Mouse (Mus musculus) urinary bladder, postnatal 10 days (tissue): ENCODE measurements around the gene Rasgef1a.
A peak's percentile ranks its signal among the peaks of the same experiment; 100 is the strongest.

ENCODE experiments used
- DNase-seq: peaks from one replicate; pipeline ENCODE4 v3.0.0; 2022; ENCODE audit warnings: low spot score

Gene Rasgef1a

GRCm38 (mm10) chr6:118027036-118027435, 15.8 kb downstream of the Rasgef1a start:
- no peak for DNase-seq

DNA sequence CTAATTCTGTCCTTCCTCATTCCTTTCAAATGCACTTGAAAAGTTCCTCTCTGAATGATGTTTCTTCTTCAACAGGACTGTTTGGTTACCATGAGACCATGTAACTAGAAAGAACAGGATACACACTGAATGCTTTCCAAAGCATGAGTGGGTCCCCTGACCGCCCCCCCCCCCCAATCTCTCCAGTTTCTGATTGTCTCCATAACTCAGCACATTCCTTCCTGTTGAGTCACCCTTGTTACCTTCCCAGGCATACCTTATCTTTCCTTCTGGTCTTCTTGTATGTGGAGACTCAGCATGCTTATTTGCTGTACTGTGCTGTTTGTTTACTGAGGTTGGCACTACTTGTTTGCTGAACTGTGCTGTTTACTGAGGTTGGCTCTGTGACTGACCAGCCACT, 20.2 kb downstream of the Rasgef1a start:
- DNase-seq, result no peak

DNA sequence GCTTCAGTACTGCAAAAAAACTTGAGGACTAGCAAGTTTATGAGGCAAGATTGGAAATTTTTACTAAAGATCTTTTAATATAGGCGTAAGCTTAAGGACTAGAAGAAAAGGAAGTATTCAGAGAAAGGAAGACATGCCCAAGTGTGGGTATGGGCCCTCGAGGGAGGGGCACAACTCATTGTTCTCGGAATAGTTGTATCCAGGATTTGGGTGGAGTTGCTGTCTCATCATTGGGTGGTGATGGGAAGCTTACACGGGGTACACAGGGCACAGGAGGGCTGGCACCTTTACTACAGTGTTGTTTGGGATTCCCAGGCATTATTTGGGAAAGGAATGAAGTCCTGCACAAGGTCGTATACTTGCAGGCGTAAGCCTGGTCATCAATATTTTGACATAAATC, 24.4 kb downstream of the Rasgef1a start:
- DNase-seq, result no peak

- no peak for DNase-seq
Measured at GRCm38 (mm10) chr6:118036118-118036805, 25.0 kb downstream of the Rasgef1a start.

GRCm38 (mm10) chr6:118036866-118037265, 25.6 kb downstream of the Rasgef1a start:
- no peak for DNase-seq

- DNase-seq, result no peak
Measured at GRCm38 (mm10) chr6:118045180-118045579, 33.9 kb downstream of the Rasgef1a start.

GRCm38 (mm10) chr6:118045892-118046291, 34.7 kb downstream of the Rasgef1a start:
- no peak for DNase-seq

DNA sequence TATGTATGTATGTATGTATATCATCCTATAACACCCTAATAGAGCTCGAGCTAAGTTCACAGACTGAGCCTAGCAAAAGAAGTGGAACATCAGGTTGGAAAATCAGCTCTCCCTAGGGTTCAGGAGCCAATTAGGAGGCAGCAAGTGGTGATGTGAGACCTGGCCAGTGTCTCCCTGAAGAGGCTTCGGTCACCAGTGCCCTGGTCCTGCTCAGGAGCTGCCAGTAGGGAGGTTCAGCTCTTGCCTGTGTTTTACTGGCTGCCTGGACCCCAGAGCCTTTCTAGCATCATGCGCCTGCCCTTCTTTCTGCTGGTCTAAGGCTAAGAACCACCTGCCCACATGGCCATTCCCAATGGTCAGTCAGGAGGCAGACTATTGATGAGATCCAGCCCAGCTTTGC, 35.3 kb downstream of the Rasgef1a start:
- DNase-seq, result no peak

DNA sequence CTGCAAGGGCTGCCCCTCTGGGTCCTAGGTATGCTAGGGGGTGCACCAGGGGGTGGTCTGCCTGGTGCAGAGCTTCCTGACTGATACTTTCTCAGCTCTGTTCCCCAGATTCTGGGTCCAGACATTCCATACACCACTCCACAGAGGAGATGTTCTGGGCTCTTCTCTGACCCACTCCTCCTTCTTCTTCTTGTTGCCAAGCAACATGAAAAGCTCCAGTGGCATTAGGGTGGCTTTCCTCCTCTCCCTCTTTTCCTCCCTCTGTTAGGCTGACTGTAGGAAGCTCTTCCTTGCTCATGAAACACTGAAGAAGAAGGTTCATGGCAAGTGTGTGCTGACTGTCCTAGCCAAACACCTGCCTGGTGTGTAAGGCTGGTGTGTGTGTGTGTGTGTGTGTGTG, 35.7 kb downstream of the Rasgef1a start:
- DNase-seq, result no peak

DNA sequence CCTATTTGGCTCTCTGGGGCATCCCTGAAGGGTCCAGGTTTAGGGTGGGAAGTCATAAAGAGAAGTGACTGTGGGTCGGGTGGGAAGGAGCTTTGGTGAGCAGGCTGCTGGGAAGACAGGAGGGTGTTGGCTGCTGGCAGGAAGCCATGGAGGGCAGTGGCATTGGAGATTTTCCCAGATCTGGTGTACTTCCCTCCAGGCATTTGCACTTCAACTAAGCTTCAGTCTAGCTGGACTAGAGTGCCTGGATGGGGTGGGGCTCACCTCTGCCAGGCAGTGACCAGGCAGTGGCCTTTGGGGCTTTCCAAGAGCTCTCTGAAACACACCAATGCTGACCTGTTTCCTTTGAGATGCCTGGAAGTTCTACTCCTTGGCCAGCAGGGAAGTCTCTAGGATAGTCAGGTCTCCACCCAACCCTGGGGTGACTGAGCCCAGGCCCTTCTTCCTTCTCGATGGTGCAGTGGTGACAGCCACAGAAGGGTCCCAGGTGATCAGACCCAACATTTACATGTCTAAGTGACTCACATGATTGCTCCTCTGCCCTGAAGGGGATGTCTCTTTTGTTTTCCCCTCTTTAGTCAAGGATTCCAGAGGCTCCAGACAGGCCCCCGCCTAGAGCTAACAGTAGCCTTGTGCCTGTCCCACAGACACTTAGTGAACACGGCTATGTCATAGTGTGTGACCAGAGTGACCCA, 36.7 kb downstream of the Rasgef1a start:
- no peak for DNase-seq

GRCm38 (mm10) chr6:118049776-118050175, 38.5 kb downstream of the Rasgef1a start:
- no peak for DNase-seq

DNA sequence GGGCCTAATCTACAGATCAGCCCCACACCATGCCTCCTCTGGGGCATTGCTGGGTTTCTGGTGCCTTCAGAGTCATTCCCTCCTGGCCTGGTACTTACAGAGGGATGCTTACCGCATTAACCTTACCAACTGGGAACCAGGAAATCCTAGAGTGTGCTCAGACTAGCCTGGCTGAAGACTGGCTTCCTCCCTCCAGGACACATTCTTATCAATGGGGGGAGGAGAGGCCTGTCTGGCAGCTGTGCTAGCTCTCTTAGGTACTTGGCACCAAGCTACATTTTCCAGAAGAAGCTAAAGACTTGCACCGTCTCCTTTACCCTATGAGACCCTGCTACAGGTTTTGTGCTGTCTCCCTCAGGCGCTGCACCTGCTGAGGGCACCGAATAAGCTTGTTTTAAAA, 40.2 kb downstream of the Rasgef1a start:
- DNase-seq, result no peak

DNA sequence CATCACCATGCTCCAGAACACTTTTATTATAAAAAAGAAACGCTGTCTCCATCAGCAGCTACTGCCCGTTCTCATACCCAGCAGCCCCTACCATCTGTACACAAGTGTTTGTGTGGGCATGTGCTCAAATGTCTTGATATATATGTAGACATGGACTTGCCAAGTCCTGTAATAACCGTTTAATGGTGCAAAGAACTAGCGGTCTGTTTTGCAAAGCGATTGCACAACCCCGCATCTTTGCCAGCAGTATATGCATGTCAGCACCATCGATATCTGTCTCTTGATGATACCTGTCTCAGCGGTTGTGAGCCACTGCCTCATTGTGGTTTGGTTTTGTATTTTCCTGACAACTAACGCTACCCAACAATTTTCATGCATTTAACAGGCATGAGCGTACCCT, 44.0 kb downstream of the Rasgef1a start:
- DNase-seq, result peak; percentile 1

DNA sequence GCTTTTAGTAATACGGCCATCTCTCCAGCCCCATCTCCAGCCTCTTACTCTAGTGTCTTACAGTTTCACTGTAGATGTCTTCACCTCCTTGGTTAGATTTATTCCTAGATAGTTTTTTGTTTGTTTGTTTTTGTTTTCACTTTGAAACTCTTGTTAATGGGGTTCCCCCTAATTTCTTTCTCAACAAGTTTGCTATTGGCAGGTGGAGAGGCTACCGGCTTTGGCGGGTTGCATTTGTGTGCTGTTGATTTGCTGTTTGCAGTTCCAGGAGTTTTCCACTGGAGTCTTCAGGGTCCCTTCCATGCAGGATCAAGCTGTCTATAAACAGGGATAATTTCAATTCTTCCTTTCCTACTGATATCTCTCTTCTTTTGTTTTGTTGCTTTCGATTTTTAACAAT, 50.0 kb downstream of the Rasgef1a start:
- DNase-seq, result no peak

GRCm38 (mm10) chr6:118063266-118063665, 52.0 kb downstream of the Rasgef1a start:
- no peak for DNase-seq

DNA sequence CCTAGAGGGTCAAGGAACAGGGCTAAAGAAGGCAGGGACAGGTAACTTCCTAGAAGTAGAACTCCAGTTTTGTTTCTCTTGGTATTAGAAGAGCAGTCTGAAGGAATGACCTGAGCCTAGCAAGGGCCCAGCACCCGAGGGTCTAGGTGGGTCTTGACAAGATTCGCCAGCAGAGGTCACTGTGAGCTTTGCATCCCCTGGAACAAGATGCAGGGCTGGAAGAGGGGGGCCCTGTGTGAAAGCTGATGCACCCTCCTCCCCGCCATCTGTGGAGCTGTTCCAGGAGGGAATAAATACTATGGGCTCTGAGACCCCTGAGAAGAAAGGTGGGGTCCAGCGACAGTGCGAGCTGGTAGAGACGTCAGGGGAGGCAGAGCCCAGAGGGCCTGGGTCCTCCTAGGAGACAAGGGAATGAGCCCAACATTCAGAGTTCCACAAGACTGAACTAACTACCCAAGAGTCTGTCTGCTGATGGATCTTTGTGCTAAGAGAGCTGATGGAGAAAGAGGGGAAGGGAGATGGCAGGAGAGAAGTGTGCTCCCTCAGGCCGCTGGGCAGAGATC, 53.8 kb downstream of the Rasgef1a start:
- DNase-seq, result no peak

GRCm38 (mm10) chr6:118065837-118066198, 54.6 kb downstream of the Rasgef1a start:
- DNase-seq, result no peak

GRCm38 (mm10) chr6:118066199-118067081, 55.2 kb downstream of the Rasgef1a start:
- no peak for DNase-seq

GRCm38 (mm10) chr6:118067720-118068119, 56.5 kb downstream of the Rasgef1a start:
- DNase-seq, result no peak

GRCm38 (mm10) chr6:118070321-118071012, 59.2 kb downstream of the Rasgef1a start:
- DNase-seq, result no peak

- no peak for DNase-seq
Measured at GRCm38 (mm10) chr6:118071013-118071350, 59.7 kb downstream of the Rasgef1a start.

DNA sequence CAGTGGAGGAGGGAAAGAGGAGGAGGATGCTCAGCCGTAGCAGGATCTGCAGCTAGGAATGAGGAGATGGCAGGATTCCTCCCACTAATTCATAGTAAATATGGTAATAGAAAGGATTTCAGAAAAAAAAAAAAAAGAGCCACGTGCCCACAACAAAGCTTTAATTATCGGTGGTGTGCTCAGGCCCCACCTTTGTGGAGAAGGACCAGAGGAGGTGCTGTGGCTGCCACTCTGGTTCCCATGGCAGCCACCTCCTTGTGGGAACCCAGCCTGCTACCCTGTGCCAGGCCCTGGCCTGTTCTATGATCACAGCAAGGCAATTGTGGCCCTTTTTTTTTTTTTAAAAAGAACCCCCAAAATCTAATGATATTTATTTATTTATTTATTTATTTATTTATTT, 60.2 kb downstream of the Rasgef1a start:
- no peak for DNase-seq
